Mouse (Mus musculus): ENCODE results near the gene Tyrp1.

Tyrp1 gene

DNA sequence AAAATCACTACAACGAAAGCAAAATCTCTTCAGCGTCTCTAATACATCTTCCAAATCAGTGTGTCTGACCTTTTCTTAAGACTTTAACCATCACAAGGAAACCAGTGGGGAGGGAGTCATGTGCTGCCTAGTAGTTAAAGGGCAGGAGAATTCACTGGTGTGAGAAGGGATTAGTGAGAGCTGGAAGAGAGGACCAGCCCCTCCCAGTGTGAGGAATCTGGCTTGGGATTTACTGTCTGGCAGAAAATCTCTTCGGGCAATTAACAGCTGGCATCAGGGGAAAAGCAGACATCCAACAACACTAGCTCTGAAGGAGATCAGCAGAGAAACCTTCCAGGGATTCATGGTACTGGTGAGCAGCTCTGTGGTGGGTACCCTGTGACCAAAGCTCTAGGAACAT lies at the start of gene Tyrp1:
Tyrp1 (plus strand) TSS at position 74 of the 400 bp plus-strand sequence.
- DNase-seq (ENCODE audit: low read depth, low spot score) = peak; percentile 35

DNA sequence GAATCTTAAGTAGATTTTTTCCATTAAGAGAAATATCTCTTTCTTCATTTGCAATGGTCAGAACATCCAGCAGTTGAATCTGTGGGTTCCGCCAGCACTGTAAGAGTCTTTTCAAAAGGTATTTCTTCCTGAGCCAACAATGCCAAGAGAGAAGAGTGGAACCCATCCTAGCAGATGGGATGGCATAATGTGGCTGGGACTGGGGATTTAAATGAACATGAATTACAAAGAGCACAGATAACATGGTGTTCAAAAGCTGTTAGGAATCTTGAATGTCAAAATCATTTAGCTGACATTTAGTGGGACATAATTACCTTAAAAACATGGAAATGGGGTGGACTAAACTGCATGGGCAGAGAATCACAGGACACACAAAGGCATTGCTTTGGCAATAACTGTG lies 45.6 kb upstream of the Tyrp1 start:
- DNase-seq (ENCODE audit: low read depth, low spot score) = no peak

DNA sequence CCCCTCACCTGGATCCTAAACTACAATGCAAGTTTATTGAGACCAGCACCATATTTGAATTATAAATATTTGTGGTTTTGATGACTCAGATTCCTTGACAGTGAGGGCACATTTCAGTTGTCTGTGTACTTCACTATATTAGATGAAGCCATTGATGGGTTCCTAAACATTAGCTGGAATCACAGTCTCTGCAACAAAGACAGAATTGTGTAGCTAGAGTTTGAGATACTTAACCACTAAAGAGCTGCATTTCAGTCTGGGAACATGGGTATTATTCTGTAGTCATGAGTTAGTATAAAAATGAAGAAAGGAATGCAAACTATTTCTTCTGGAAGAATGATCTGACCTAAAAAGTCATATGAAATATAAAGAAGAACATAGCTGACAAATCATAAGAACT lies 14.4 kb upstream of the Tyrp1 start:
- DNase-seq (ENCODE audit: low read depth, low spot score) = no peak

DNA sequence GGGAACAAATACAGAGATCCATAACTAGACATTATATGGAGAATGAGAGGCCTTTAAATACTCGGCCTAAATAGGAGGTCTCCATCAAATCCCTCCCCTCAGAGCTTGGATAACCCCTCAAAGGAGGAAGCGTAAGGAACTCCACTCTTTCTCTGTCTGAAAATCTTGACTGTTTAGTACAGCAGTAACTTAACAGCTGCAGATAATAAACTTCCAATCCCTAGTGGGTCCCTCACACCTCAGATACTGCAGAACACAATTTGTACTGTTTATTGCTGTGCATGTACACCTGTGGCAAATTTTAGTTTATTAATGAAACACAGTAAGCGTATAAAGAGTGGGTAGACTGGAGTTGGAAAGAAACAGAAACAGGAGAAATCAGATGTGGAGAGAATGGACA lies 12.0 kb upstream of the Tyrp1 start:
- no peak for DNase-seq (ENCODE audit: low read depth, low spot score)

GRCm38 (mm10) chr4:80828232-80828631 lies 5.7 kb upstream of the Tyrp1 start:
- no peak for DNase-seq (ENCODE audit: low read depth, low spot score)

GRCm38 (mm10) chr4:80839317-80839716 lies 5.4 kb downstream of the Tyrp1 start:
- no peak for DNase-seq (ENCODE audit: low read depth, low spot score)

DNA sequence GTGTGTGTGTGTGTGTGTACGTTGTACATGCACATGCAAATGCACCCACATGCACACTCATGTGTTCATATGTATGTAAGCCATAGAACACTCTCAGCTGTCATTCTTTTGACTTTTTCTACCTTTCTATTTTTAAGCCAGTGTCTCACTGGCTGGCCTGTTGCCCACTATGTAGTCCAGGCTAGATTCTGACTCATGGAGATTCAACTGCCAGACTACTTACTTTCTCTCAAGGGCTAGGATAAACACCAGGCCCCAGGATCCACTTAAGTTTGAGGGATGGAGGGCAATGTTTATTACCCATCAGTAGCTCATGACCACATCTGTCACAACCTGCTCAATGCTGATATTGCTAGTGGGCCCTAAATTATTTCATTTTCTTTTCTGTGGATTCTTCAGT lies 8.1 kb downstream of the Tyrp1 start:
- DNase-seq (ENCODE audit: low read depth, low spot score) = no peak

DNA sequence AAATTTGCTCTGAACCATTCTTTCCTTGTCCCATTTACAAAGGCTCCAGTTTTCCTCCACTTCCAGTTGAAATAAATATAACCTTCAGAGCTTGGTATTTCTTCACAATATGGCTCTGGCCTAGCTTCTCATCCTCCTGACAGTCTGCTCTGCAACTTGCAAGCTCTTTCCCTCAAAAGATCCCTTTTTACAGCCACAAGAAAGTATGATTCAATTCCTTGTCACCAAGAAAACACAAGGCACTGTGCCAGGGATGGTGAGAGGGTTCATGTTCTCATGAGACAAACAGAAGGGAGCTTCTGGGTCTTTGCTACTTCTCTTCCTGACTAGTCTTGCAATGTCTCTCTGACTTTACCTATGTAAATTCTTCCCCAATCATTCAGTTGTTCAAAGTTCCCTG lies 9.8 kb downstream of the Tyrp1 start:
- DNase-seq (ENCODE audit: low read depth, low spot score) = no peak

- DNase-seq (ENCODE audit: low read depth, low spot score) = no peak
Measured at GRCm38 (mm10) chr4:80846052-80846451, 12.1 kb downstream of the Tyrp1 start.

- DNase-seq (ENCODE audit: low read depth, low spot score) = no peak
Measured at GRCm38 (mm10) chr4:80852590-80853425, 18.9 kb downstream of the Tyrp1 start.

DNA sequence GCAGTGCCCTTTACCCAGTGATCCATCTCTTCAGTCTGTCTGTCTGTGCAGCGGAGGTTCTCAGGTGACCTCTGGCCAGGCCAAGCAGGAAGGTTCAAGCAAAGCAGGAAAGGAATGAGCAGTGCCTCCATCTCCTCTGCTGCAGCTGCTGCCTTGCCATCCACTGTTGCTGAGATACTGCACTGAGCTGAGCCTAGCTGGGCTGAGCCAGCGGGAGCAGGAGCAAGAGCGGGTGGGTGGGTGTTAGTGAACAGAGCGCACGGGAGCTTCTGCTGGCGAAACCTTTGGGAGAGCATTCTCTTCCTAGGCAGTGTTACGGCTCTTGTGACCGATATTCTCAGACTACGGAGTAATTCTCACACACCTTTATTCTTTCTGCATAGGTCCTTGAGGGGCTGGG lies 21.6 kb downstream of the Tyrp1 start:
- no peak for DNase-seq (ENCODE audit: low read depth, low spot score)

GRCm38 (mm10) chr4:80862962-80863361 lies 29.0 kb downstream of the Tyrp1 start:
- DNase-seq (ENCODE audit: low read depth, low spot score) = no peak

DNA sequence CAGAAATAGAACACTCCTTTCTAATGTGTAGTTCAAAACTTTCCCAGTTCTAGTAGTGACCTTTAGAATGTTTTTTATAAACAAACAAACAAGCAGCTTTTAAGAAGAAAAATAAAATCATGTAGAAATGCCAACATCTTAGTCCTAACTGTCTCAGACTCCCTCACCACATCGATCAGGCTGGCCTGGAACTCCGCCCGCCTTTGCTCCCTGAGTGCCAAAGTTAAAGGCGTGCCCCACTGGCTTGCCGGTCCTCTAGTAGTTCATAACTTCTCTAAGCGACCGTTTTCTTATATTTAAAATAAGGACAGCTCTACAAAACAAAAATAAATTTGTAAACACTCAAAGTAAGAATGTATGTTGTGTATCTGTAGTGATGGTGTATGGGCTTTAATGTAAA lies 30.0 kb downstream of the Tyrp1 start:
- DNase-seq (ENCODE audit: low read depth, low spot score) = no peak

DNA sequence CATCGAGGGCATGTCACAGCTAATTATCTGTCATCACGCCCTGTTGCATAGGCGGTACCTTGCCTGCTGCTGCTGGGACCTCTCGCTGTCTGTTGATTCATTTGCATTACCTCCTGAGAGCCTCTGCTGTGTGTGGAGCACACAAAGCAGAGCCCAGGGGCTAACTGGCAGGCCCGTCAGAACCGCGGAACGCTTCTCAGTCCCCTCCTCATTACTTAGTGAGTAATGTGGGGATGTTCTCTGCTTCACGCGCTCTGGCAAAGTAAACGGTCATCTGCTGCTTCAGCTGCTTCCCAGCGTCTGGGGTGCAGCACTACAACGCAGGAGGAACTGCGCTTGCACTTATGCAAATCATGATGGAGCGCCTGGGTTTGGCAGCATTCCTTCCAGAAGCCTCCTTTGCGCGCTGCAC lies 30.6 kb downstream of the Tyrp1 start:
- DNase-seq (ENCODE audit: low read depth, low spot score) = peak; percentile 16

- no peak for DNase-seq (ENCODE audit: low read depth, low spot score)
Measured at GRCm38 (mm10) chr4:80866065-80866464, 32.1 kb downstream of the Tyrp1 start.

- no peak for DNase-seq (ENCODE audit: low read depth, low spot score)
Measured at GRCm38 (mm10) chr4:80869598-80869997, 35.7 kb downstream of the Tyrp1 start.

- DNase-seq (ENCODE audit: low read depth, low spot score) = peak; percentile 59
Measured at GRCm38 (mm10) chr4:80872847-80873644, 39.1 kb downstream of the Tyrp1 start.

DNA sequence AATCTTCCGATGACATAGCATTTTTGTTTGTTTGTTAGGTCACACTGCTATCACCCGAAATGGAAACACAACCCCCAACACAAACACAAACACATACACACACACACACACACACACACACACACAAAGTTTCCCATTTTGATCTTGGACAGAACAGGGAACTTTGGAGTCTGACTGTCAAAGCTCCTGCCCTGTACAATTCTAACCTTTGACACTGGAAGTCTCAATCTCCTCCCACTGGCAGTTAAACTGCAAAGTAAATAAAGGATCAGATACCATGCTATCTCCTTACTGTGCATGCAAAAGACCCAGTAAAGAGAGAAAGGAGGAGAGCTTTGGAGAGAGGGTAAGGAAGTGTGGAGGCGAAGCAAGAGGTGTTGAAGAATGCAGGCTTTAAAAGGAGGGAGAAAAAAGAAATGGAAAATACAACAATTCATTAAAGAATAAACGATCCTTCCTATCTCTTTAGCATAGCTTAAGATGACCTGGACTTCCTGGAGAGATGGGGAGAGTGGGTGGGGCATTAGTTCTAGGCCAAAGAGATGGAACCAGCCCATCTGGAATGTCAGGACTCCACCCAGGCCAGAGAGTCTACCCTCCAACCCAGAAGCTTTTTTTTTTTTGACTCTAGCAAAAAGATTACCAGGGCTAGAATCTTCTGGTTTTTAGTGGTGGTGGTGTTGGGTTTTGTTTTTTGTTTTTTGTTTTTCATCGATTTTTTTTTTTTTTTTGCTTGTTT lies 40.4 kb downstream of the Tyrp1 start:
- no peak for DNase-seq (ENCODE audit: low read depth, low spot score)

GRCm38 (mm10) chr4:80875055-80875454 lies 41.1 kb downstream of the Tyrp1 start:
- no peak for DNase-seq (ENCODE audit: low read depth, low spot score)

DNA sequence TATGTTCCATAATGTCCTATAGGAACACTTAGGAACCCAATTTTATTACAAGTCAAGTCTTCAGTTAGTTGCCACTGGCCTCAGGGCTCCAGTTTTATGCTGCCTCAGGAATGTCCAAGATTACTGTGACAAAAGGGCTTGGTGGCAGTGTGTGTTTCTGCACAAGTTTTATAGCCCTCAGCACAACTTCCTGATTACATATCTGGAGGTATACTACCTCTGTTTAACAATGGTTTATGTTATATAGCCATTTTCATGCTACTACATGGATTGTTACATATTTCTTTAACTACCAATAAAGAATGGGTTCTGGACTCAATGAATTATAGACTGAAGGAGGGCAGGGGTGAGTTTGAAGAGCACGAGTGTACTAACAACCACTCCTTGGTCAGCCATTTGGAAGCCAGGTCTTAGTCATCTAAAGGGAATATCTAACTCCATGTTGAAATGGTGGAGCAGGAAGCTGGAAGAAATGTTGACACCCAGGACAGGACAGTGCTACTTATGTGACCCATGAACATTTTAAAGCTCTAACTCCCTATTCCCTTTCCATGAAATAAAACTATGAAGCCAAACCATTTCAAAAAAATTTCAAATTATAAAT lies 48.2 kb downstream of the Tyrp1 start:
- no peak for DNase-seq (ENCODE audit: low read depth, low spot score)

DNA sequence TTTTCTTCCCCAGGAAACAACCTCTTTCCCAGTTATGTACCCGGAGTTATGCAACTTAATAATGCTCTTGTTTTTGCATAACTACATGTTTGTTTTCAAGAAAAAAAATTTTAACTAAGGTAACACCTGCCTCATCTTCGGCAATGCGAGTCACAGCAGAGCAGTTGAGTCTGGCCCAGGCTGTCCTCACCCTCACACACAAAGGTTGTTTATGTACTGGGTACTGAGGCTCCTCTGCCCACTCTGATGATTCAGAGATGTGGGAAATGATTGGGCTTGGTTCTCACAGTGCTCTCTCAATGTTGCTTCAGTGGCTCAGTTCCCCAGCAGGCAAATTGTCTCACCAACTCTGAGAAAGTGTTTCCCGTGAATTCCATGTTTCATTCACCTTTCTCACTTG lies 52.7 kb downstream of the Tyrp1 start:
- no peak for DNase-seq (ENCODE audit: low read depth, low spot score)

DNA sequence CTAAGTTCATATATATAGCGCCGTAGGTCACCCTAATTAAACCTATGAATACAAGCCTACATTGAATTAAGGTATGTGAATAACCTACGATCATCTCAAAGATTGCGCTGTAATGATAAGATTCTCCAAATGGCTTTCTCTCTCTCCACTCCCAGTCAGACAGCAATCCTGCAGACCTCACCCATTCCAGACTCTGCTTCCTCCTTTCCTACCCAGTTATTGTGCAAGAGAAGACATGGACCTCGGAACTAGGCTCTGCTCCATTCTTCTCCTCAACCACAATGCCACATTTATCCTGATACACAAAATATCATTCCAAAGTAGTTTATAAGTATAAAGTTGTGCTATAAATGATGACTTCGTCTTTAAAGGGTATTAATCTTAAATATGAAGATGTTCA lies 57.1 kb downstream of the Tyrp1 start:
- no peak for DNase-seq (ENCODE audit: low read depth, low spot score)
